Mouse (Mus musculus) left cerebral cortex, adult 9 months (tissue): Measurements from ENCODE around the gene Nab1.
"Not testable (repeated sequence)": the region's sequence is repeated elsewhere in the genome, so short reads cannot be mapped to it uniquely, and the experiment has no call there.

ENCODE experiments used
- DNase-seq, 2 experiments: peaks; one replicate each; pipeline ENCODE4 v3.0.0; 2022; ENCODE audit warnings: low spot score in 2 of 2

The Nab1 gene

DNA sequence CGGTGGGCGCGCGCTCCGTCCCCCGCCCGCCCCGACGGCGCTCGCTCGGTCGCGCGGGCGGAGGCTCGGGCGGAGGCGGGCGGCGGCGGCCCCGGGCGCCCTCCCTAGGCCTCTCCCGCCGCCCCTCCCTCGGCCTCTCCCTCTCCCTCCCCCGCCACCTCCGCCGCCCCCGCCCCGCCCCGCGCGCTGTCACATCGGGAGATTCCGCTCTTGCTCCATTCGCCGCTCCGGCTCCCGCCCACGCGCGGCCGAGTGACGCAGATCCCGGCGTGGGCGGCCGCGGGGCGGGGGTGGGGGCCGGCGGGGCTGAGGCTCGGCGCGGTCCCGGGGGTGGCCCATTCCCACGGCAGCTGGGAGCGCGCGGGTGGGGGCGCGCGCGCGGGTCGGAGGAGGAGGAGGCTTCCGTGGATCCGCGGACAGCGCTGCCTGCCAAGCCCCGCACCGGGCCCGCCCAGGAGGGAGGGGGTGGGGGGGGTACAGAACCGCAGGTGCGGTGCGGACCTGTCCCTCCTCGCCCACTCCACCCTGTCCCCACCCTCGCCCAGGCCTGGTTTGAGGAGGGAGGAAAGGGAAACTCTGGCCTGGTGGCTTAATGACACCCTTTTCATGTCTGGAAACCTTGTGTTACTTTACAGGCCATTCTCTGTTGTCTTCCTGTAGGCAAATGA is at the start of gene Nab1:
Gene Nab1, minus strand, starts transcription at position 366 of the 668 bp plus-strand sequence.
- peak in 1 of 2 experiments; percentile 65 for DNase-seq

GRCm38 (mm10) chr1:52547451-52547850 is 47.0 kb upstream of the Nab1 start:
- DNase-seq, result no peak

DNA sequence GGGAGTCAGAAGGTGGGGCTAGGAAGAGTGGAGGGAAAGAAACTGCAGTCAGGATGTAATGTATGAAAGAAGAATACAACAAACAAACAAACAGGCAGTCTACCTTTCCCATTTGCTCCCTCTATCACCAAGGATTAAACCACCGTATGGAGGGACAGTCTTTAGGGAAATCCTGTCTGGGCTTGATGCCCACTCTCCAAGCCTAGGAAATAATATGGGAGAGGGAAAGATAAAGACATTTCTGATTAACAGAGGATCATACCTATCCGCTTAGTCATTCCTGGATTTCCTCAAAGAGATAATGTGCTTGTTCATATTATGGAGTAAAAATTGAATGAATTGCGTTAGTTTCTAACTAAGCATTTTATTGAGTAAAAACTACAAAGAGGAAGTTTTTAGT is 46.3 kb upstream of the Nab1 start:
- DNase-seq, result no peak

GRCm38 (mm10) chr1:52540124-52540523 is 39.6 kb upstream of the Nab1 start:
- DNase-seq, result not testable (repeated sequence)

DNA sequence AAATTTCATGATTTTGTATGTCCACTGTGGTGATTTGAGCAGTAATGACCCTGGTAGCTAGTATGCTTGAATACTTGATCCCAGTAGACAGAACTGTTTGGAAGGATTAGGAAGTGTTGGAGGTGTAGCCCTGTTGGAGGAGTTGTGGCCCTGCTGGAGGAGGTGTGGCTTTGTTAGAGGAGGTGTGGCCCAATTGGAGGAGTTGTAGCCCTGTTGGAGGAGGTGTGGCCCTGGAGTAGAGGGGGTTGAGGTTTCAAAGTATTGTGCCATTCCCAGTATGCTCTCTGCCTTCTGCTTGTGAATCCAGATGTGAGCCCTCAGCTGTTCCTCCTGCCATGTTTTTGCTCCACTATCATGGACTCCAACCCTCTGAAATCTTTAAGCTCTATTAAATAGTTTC is 29.5 kb upstream of the Nab1 start:
- DNase-seq, result no peak

DNA sequence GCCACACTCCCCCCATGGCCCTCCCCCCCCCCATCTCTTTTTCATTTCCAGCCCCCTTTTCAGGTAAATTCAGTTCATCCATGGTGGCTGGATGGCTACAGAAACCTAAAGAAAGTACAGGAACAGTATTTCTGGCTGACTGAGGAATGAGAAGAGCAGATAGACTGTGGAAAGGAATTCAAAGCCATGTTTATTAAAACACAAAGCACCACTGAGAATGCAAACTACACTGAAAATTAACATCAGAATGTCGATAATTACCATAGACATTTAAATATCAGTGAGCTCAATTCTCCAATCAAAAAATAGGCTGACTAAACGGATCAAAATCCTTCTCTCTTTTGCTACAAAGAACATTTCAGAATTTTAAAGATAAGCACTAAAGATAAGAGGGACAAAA is 27.2 kb upstream of the Nab1 start:
- no peak for DNase-seq

- no peak for DNase-seq
These were observed 26.8 kb upstream of the Nab1 start for GRCm38 (mm10) chr1:52527252-52527651.

DNA sequence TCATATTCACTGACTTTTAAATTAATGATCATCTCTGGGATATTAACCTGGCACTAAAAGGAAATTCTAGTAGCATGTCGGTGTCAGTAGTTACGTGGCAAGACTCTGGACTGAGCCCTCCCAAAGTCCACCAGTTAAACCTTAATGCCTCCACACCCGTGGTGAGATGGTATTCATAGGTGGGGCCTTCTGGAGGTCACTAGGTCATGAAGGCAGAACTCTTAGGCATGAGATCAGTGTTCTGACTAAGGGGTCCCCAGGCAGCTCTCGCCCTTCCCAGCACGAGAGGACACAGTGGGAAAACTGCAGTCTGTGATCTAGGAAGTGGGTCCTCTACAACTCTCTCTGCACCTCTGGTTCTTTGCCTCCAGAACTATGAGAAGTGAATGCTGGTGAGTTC is 24.2 kb upstream of the Nab1 start:
- no peak for DNase-seq

GRCm38 (mm10) chr1:52524150-52524549 is 23.7 kb upstream of the Nab1 start:
- DNase-seq, result peak; percentile 55 to 61

- peak in 1 of 2 experiments; percentile 76 for DNase-seq
These were observed 21.0 kb upstream of the Nab1 start for GRCm38 (mm10) chr1:52521436-52521993.

GRCm38 (mm10) chr1:52520131-52520530 is 19.7 kb upstream of the Nab1 start:
- DNase-seq, result no peak

DNA sequence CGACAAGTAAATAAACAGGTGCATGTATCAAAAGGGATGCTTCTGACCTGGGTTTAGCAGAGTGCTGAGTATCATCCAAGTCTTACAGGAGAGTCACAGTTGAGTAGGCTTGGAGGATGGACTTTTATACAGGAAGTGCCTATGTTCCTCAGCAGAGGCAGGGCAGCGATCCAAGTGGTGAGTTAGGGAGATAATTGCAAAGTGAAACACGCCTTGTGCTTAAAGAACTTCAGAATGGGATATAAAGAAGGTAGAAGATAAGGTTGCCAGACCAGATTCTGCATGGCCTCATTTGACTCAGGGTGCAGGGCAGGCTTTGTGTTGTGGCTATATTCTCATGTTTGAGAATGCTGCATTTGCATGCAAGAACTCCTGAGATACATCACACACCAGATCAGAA is 14.8 kb upstream of the Nab1 start:
- no peak for DNase-seq

- no peak for DNase-seq
These were observed 11.4 kb upstream of the Nab1 start for GRCm38 (mm10) chr1:52511788-52512425.

DNA sequence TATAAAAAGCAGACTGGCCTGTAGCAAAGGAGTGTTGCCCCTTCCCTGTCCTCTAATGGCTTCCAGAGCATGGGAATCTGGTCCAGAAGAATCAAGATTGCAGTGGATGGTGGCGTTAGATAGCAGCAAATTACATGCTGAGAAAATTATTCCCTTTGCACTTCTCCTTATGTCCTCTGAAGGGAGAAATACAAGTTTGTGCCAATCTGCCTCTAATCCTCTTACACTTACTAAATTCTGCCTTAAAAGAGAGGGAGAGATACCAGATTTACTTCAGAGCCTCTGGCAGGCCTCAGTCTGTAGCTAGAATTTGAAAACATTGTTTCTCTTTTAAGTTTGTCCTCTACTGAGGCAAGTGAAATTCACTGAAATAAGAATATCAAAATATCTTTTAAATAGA is 5.7 kb upstream of the Nab1 start:
- DNase-seq, result no peak

GRCm38 (mm10) chr1:52502296-52502695 is 1.8 kb upstream of the Nab1 start:
- DNase-seq, result no peak

- no peak for DNase-seq
These were observed 1.2 kb upstream of the Nab1 start for GRCm38 (mm10) chr1:52501688-52502133.

DNA sequence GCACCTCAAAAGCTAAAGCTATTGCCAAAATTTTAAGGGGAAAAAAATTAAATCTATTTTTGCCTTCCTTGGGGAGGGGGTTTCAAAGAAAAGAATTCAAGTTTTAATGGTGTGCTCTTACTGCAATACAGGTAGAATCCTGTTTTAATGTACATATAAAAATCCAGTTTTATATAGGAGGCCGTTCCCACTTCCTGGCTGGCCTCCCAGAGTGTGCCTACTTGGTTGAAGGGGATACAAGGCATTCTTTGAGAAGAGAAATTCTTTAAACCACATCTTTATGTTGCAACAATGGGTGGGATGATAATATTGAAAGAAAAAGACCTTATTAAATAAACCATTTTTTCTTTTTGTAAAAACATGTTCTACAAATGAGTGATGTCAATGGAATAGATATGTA is 611 bp upstream of the Nab1 start:
- no peak for DNase-seq

GRCm38 (mm10) chr1:52499601-52500313 is 722 bp downstream of the Nab1 start:
- DNase-seq, result peak in 1 of 2 experiments; percentile 43

DNA sequence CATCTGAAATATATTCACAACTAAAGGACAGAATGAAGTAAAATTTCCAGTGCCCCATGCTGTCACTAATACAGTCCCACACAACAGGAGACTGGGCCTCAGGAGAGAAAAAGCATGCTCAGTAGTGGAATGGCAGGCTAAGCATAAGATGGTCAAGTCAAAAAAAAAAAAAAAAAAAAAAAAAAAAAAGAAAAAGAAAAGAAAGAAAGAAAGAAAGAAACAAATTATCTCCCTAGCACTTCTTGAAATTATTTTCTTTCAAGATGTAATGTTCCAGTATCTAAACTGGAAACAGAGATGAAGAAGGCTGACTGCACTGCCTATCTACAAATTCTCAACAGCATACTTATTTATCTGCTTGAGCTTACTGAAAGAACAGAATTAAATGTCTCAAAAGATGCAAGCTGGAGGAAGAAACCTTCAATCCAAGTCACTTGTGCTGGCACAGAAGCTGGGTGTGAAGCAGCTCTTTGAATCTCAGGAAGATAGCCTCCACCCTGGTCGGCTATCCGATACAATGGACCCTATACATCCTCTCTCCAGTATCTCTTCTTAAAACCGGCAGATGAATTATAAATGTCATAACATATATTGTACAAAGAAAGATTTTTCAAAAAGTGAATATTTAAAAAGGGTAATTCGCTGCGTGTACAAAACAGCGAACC is 1.6 kb downstream of the Nab1 start:
- DNase-seq, result no peak

GRCm38 (mm10) chr1:52489538-52490181 is 10.8 kb downstream of the Nab1 start:
- no peak for DNase-seq

- DNase-seq, result no peak
These were observed 15.5 kb downstream of the Nab1 start for GRCm38 (mm10) chr1:52484980-52485379.
